Mouse (Mus musculus) lung, postnatal 36 days (tissue): ENCODE measurements around the gene Ap2a1.
A peak's percentile ranks its signal among the peaks of the same experiment; 100 is the strongest.
"Not testable (repeated sequence)": the region's sequence is repeated elsewhere in the genome, so short reads cannot be mapped to it uniquely, and the experiment has no call there.

ENCODE experiments used
- DNase-seq: peaks from one replicate; pipeline ENCODE4 v3.0.0; 2022; ENCODE audit warnings: mixed read lengths

The Ap2a1 gene

GRCm38 (mm10) chr7:44893197-44893596 lies 36.1 kb downstream of the Ap2a1 start:
- DNase-seq, result no peak

GRCm38 (mm10) chr7:44892276-44892921 lies 36.9 kb downstream of the Ap2a1 start, which contains the start of gene Med25:
TSS of gene Med25 (minus strand) at chr7:44892712.
- DNase-seq, result peak; percentile 96

- no peak for DNase-seq
These were observed 37.7 kb downstream of the Ap2a1 start for GRCm38 (mm10) chr7:44891611-44892010.

GRCm38 (mm10) chr7:44890737-44891136 lies 38.6 kb downstream of the Ap2a1 start:
- DNase-seq, result no peak

GRCm38 (mm10) chr7:44890180-44890579 lies 39.1 kb downstream of the Ap2a1 start:
- DNase-seq, result no peak

GRCm38 (mm10) chr7:44888256-44889105 lies 40.8 kb downstream of the Ap2a1 start:
- no peak for DNase-seq

GRCm38 (mm10) chr7:44886964-44887363 lies 42.3 kb downstream of the Ap2a1 start:
- peak; percentile 53 for DNase-seq

GRCm38 (mm10) chr7:44884637-44885036 lies 44.7 kb downstream of the Ap2a1 start:
- DNase-seq, result no peak

- no peak for DNase-seq
These were observed 46.3 kb downstream of the Ap2a1 start for GRCm38 (mm10) chr7:44883036-44883435.

- DNase-seq, result no peak
These were observed 51.5 kb downstream of the Ap2a1 start for GRCm38 (mm10) chr7:44877833-44878232.

- DNase-seq, result not testable (repeated sequence)
These were observed 57.5 kb downstream of the Ap2a1 start for GRCm38 (mm10) chr7:44871774-44872173.

- DNase-seq, result no peak
These were observed 58.1 kb downstream of the Ap2a1 start for GRCm38 (mm10) chr7:44871181-44871580.

- DNase-seq, result no peak
These were observed 58.7 kb downstream of the Ap2a1 start for GRCm38 (mm10) chr7:44870614-44871013.

GRCm38 (mm10) chr7:44869697-44870528 lies 59.4 kb downstream of the Ap2a1 start, which contains the start of gene Ptov1:
TSS of gene Ptov1 (minus strand) at chr7:44869788.
- DNase-seq, result peak; percentile 97

GRCm38 (mm10) chr7:44868919-44869696 lies 60.2 kb downstream of the Ap2a1 start:
- peak; percentile 77 for DNase-seq

GRCm38 (mm10) chr7:44868465-44868864 lies 60.8 kb downstream of the Ap2a1 start:
- DNase-seq, result peak; percentile 85

- DNase-seq, result no peak
These were observed 61.5 kb downstream of the Ap2a1 start for GRCm38 (mm10) chr7:44867802-44868201.

GRCm38 (mm10) chr7:44867010-44867702 lies 62.1 kb downstream of the Ap2a1 start:
- no peak for DNase-seq

- peak; percentile 73 for DNase-seq
These were observed 62.9 kb downstream of the Ap2a1 start for GRCm38 (mm10) chr7:44866276-44867009.

GRCm38 (mm10) chr7:44864595-44865542 lies 64.4 kb downstream of the Ap2a1 start:
- DNase-seq, result no peak
